Mouse (Mus musculus) forebrain, embryonic 13.5 days (tissue): Measurements from ENCODE around the gene Olfr96. TPM values are rescaled to one million over a fixed set of nuclear protein-coding genes. Genes with fewer than 3 reads are reported as not detected.

Source experiments
- polyA plus RNA-seq: library from polyadenylated mRNA; unstranded; fragments of >200 nt; fragmentation: Nextera tagmentation; extraction: Ambion mirVana; gene quantifications from 2 replicates; pipeline ENCODE4 v1.2.1, GENCODE M21; 2015

The Olfr96 gene
- polyA plus RNA-seq, 1 experiment from 2014 or later: not detected

Other genes starting within 250 kb of the Olfr96 start
- gene 2410137M14Rik, start 238.9 kb upstream of the Olfr96 start, polyA plus RNA-seq: 0.48 TPM in 1 of 2 replicates, not detected in the other
- gene H2-M5, start 230.6 kb upstream of the Olfr96 start, polyA plus RNA-seq: 1.6 and 1.7 TPM in 2 replicates
- 215 and 228 TPM in 2 replicates for gene Zfp57, start 219.0 kb upstream of the Olfr96 start, polyA plus RNA-seq
- 1.1 and 1.5 TPM in 2 replicates for gene Mog, start 196.7 kb upstream of the Olfr96 start, polyA plus RNA-seq
- 30.1 and 35.2 TPM in 2 replicates for gene Gabbr1, start 174.2 kb upstream of the Olfr96 start, polyA plus RNA-seq
- 0.09 and 0.10 TPM in 2 replicates for gene Olfr90, start 131.6 kb upstream of the Olfr96 start, polyA plus RNA-seq
- gene Olfr91, start 121.9 kb upstream of the Olfr96 start, polyA plus RNA-seq: not detected in 2 replicates
- not detected in 2 replicates for gene Olfr92, start 100.1 kb upstream of the Olfr96 start, polyA plus RNA-seq
- gene Olfr93, start 58.7 kb upstream of the Olfr96 start, polyA plus RNA-seq: not detected in 2 replicates
- not detected in 2 replicates for gene Ubd, start 26.3 kb upstream of the Olfr96 start, polyA plus RNA-seq
- not detected in 2 replicates for gene Olfr94, start 19.2 kb upstream of the Olfr96 start, polyA plus RNA-seq
- not detected in 2 replicates for gene Olfr95, start 7.0 kb upstream of the Olfr96 start, polyA plus RNA-seq
- not detected in 2 replicates for gene Olfr97, start 17.2 kb downstream of the Olfr96 start, polyA plus RNA-seq
- not detected in 2 replicates for gene Olfr98, start 43.6 kb downstream of the Olfr96 start, polyA plus RNA-seq
- 0.61 and 1.6 TPM in 2 replicates for gene H2-M3, start 50.1 kb downstream of the Olfr96 start, polyA plus RNA-seq
- not detected in 2 replicates for gene Olfr99, start 63.3 kb downstream of the Olfr96 start, polyA plus RNA-seq
- not detected in 2 replicates for gene Olfr101, start 84.2 kb downstream of the Olfr96 start, polyA plus RNA-seq
- gene Olfr102, start 96.9 kb downstream of the Olfr96 start, polyA plus RNA-seq: not detected in 2 replicates
- gene Olfr103, start 119.6 kb downstream of the Olfr96 start, polyA plus RNA-seq: not detected in 2 replicates
- not detected in 2 replicates for gene Olfr104-ps, start 139.4 kb downstream of the Olfr96 start, polyA plus RNA-seq
- gene Olfr105-ps, start 158.9 kb downstream of the Olfr96 start, polyA plus RNA-seq: not detected in 2 replicates
- gene Olfr106-ps, start 170.2 kb downstream of the Olfr96 start, polyA plus RNA-seq: not detected in 2 replicates
- not detected in 2 replicates for gene Olfr107, start 179.1 kb downstream of the Olfr96 start, polyA plus RNA-seq
- not detected in 2 replicates for gene Olfr108, start 225.3 kb downstream of the Olfr96 start, polyA plus RNA-seq
- gene Olfr109, start 238.8 kb downstream of the Olfr96 start, polyA plus RNA-seq: not detected in 2 replicates